Mouse (Mus musculus) kidney, adult 9 months (tissue): ENCODE data around the gene Gm8362.
"Not testable (repeated sequence)": the region's sequence is repeated elsewhere in the genome, so short reads cannot be mapped to it uniquely, and the experiment has no call there.

Experiments used
- DNase-seq: peaks from one replicate; pipeline ENCODE4 v3.0.0; 2022

Gm8362 gene

DNA sequence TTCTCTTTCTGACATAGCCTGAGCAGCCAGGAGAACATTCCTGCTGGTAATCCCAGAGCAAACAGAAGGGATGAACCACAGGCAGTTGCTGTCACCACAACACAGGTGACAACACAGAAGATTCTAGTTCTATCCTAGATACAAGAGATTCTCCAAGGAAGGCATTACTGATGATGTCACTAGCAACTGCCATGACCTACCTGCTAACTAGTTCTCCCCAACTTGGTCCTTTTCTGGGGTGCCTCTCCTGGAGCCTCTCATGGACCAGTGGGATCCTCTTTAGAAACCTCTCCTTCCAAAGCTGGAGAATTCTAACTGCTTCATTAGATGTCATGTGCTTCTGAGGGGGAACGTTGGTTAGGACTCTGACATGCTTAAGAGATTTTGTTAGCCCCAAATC lies at the start of gene Gm8362:
Gene Gm8362 (minus strand): TSS at position 101 of the 400 bp plus-strand sequence.
- not testable (repeated sequence) for DNase-seq

DNA sequence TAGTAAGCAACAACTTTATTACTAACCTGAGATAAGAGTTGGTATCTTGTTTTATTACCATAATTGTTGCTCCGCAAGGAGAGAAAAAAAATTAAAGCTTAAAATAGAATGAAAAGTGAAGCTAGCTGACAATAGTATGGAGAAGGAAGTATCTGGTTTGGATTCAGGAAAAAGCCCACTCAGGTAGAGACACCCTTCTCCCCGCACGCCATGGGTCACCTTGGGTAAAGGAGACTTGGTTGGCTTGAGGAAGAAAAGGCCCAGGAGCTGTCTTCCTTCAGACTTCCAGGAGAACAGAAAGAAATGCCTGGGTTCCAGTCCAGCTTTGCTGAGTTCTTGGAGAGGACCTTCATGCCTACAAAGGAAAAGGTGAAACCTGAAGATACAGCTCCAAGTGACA lies 49.1 kb upstream of the Gm8362 start:
- not testable (repeated sequence) for DNase-seq

DNA sequence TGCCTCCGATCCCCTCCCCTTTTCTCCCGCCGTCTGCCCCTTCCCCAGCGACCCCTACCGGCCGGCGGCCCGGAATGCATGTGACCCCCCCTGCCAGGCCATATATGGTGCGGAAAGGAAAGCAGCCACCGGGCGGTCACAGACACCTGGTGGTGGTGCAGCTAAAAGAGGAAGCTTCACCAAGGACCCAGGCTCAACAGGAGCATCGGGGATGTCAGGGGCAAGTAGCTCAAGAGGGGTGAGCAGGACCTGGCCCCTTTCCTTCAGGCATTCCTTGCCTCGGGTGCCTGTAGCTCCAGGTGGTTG lies 17.0 kb downstream of the Gm8362 start:
- not testable (repeated sequence) for DNase-seq

DNA sequence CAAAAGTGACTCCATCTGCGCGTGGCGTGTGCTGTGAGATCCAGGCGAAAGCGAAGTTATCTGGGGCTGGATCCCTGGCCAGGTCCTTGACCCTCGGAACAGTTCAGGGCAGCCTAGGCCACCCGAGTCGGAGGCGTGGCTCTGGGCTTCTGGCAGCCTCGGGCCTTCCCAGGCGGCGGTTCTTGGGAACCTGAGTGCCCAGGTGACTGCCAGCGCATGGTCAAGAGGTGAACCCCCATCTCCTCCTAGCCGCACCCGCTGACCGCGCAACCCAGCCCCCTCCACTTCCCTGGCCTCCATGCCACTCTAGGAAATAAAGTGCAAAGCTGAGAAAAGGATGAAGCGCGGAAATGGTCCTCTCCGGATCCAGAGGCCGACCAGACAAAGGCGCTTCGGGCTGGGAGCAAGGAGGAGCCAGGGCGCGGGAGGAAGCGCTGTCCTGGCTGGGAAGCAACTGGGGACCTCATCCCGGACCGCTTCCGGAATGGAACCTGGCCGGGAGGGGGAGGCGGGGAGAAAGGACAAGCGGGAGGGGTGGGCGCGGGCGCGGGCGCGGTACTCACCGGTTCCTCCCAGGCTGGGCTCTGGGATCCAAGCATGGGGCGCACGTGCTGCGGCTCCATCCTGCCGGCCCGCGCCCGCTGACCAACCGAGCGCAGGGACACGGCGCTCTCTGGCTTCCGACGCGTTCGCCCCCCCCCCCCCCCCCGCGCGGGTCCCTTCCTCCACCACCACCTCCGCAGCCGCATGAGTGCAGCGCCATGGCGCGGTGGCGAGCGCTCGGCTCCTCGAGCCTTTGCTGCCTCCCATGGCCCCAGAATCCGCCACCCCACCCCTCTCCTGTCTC lies 17.6 kb downstream of the Gm8362 start:
- DNase-seq: not testable (repeated sequence)

DNA sequence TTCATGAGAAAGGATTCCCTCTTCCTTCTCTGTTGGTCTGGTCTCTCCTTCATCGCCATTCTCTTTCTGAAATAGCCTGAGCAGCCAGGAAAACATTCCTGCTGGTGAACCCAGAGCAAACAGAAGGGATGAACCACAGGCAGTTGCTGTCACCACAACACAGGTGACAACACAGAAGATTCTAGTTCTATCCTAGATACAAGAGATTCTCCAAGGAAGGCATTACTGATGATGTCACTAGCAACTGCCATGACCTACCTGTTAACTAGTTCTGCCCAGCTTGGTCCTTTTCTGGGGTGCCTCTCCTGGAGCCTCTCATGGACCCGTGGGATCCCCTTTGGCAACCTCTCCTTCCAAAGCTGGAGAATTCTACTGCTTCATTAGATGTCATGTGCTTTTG lies 32.0 kb downstream of the Gm8362 start, which contains the start of gene Gm3636:
Gene Gm3636 (minus strand): TSS at position 101 of the 400 bp plus-strand sequence.
- DNase-seq: not testable (repeated sequence)

DNA sequence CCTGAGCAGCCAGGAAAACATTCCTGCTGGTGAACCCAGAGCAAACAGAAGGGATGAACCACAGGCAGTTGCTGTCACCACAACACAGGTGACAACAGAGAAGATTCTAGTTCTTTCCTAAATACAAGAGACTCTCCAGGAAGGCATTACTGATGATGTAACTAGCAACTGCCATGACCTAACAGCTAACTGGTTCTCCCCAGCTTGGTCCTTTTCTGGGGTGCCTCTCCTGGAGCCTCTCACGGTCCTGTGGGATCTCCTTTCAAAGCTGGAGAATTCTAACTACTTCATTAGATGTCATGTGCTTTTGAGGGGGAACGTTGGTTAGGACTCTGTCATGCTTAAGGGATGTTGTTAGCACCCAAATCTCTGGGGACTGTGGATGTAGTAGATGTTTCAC lies 54.1 kb downstream of the Gm8362 start, which contains the start of gene Gm8050:
Gene Gm8050 (minus strand): TSS at position 101 of the 400 bp plus-strand sequence.
- not testable (repeated sequence) for DNase-seq
